Comparison of ENCODE assay signal across 9 mouse cellular contexts in the genomic region with DNA sequence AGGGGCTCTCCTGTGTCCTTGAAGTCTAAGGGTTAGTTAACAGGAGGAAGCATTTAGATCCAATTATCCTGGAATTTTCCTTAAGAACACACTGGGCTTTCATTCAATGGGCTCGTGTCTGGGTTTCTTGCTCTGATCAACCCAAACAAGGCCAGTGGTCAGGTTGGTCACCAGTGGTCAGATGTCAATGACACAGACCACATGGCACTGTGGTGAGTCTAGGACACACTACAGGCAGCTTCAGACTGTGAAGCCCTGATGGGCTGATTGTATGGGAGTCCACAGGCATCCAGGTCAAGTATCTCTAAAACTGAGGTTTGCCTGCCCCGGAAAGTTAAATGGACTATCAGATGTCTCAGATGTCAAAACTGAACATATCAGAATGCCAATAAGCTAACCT.
"Had no signal": no experiment of that assay in that cellular context is flagged by ENCODE, and none has a peak within 500 bp of the region (broad histone marks: within the 10 kb centered on the region; RNA-seq: fewer than 3 reads in every experiment).

No protein-coding gene starts in this region.

- H3K36me3 ChIP-seq: limb, embryonic 13.5 days; midbrain, embryonic 15.5 days; neural tube, embryonic 13.5 days had no signal

- H3K4me2 ChIP-seq: limb, embryonic 13.5 days; midbrain, embryonic 11.5 days; midbrain, embryonic 15.5 days; neural tube, embryonic 13.5 days had no signal

- H3K9ac ChIP-seq: limb, embryonic 13.5 days; liver, embryonic 14.5 days; midbrain, embryonic 15.5 days; neural tube, embryonic 13.5 days had no signal

- H3K4me3 ChIP-seq: limb, embryonic 13.5 days; midbrain, embryonic 15.5 days; neural tube, embryonic 13.5 days had no signal

- H3K9me3 ChIP-seq: limb, embryonic 13.5 days; midbrain, embryonic 15.5 days; neural tube, embryonic 13.5 days had no signal

- H3K27me3 ChIP-seq: midbrain, embryonic 15.5 days; neural tube, embryonic 13.5 days had no signal

- DNase-seq: spleen, adult 18-20 months; thymus, adult 18-20 months; thymus, postnatal 25 days had no signal

- H3K27ac ChIP-seq: kidney, postnatal 0 days; limb, embryonic 13.5 days; liver, embryonic 14.5 days; midbrain, embryonic 15.5 days; neural tube, embryonic 13.5 days had no signal
